Mouse (Mus musculus) intestine, embryonic 14.5 days (tissue): Measurements from ENCODE around the gene Asic2. TPM values are rescaled to one million over a fixed set of nuclear protein-coding genes. Genes with fewer than 3 reads are reported as not detected.

ENCODE experiments used
- ATAC-seq: fragments of 200-750 bp; cut with Nextera tagmentation; replicated peaks from 2 replicates; pipeline ENCODE4 v1.8.0; 2017; ENCODE audit warnings: low read depth, moderate number of reproducible peaks, moderate TSS enrichment, moderate library complexity; ENCODE audit not compliant: low FRiP score, low TSS enrichment
- DNase-seq: peaks from one replicate; pipeline ENCODE4 v3.0.0-alpha.2; 2018; ENCODE audit warnings: low spot score
- H3K27ac ChIP-seq: fragments of 300-500 bp; sonication (generic); 2 replicates; pipeline ENCODE4 v1.5.1; 2014; ENCODE audit warnings: low read depth, mild to moderate bottlenecking, control low read depth
- H3K27me3 ChIP-seq: fragments of 300-500 bp; sonication (generic); replicated peaks from 2 replicates; pipeline ENCODE4 v1.6.1; 2014; ENCODE audit warnings: low read length, control low read depth; ENCODE audit not compliant: control insufficient read depth, insufficient read depth
- H3K36me3 ChIP-seq: fragments of 300-500 bp; sonication (generic); 2 replicates; pipeline ENCODE4 v1.6.1; 2014; ENCODE audit warnings: low read length, control low read depth; ENCODE audit not compliant: control insufficient read depth, insufficient read depth
- H3K4me1 ChIP-seq: fragments of 300-500 bp; sonication (generic); replicated peaks from 2 replicates; pipeline ENCODE4 v1.6.1; 2014; ENCODE audit warnings: low read length, control low read depth, mixed read lengths; ENCODE audit not compliant: control insufficient read depth, insufficient read depth
- H3K4me2 ChIP-seq: fragments of 300-500 bp; sonication (generic); 2 replicates; pipeline ENCODE4 v1.6.1; 2014; ENCODE audit warnings: low read length
- H3K4me3 ChIP-seq: fragments of 300-500 bp; sonication (generic); 2 replicates; pipeline ENCODE4 v1.5.1; 2014; ENCODE audit warnings: low read depth, low read length, control low read depth, mixed read lengths
- H3K9ac ChIP-seq: fragments of 300-500 bp; sonication (generic); 2 replicates; pipeline ENCODE4 v1.6.1; 2014; ENCODE audit warnings: mild to moderate bottlenecking, low read length
- H3K9me3 ChIP-seq: fragments of 300-500 bp; sonication (generic); 2 replicates; pipeline ENCODE4 v1.6.1; 2016; ENCODE audit warnings: low read length, control low read depth; ENCODE audit not compliant: control insufficient read depth
- WGBS: fragments of 180-500 bp; shearing (Covaris S2); extraction: QIAGEN DNeasy Blood & Tissue Kit; methylation state at CpG from one replicate; pipeline ENCODE4 v1.1.7; 2014; 5-methylcytosine and 5-hydroxymethylcytosine counted together
- polyA plus RNA-seq: library from polyadenylated mRNA; unstranded; fragments of >200 nt; fragmentation: Nextera tagmentation; extraction: Ambion mirVana; gene quantifications from 2 replicates; pipeline ENCODE4 v1.2.1, GENCODE M21; 2014

Asic2 gene
- polyA plus RNA-seq, 1 experiment from 2014 or later, result 0.22 TPM

- no peak overlapping the region for H3K4me3 ChIP-seq
- H3K4me2 ChIP-seq, result no peak overlapping the region
- H3K27me3 ChIP-seq, result no peaks in the 10 kb centered on the region
- H3K36me3 ChIP-seq, result no peaks in the 10 kb centered on the region
- DNase-seq (no peak), ATAC-seq (no peak)
- H3K27ac ChIP-seq, result no peak overlapping the region
- 67% methylated on average over 4 of the region's 4 CpGs for WGBS
- H3K4me1 ChIP-seq, result no peaks in the 10 kb centered on the region
- H3K9ac ChIP-seq, result no peak overlapping the region
- H3K9me3 ChIP-seq, result no peaks in the 10 kb centered on the region
Measured at GRCm38 (mm10) chr11:81205471-81205870, 762.8 kb downstream of the Asic2 start.

GRCm38 (mm10) chr11:81202578-81202977 is 765.7 kb downstream of the Asic2 start:
- H3K9ac ChIP-seq, result no peak overlapping the region
- H3K4me2 ChIP-seq, result no peak overlapping the region
- WGBS, result 79% methylated on average over 5 of the region's 5 CpGs
- no peaks in the 10 kb centered on the region for H3K36me3 ChIP-seq
- no peaks in the 10 kb centered on the region for H3K27me3 ChIP-seq
- no peak overlapping the region for H3K27ac ChIP-seq
- no peaks in the 10 kb centered on the region for H3K4me1 ChIP-seq
- no peaks in the 10 kb centered on the region for H3K9me3 ChIP-seq
- H3K4me3 ChIP-seq, result no peak overlapping the region
- DNase-seq, result no peak
- no peak for ATAC-seq

DNA sequence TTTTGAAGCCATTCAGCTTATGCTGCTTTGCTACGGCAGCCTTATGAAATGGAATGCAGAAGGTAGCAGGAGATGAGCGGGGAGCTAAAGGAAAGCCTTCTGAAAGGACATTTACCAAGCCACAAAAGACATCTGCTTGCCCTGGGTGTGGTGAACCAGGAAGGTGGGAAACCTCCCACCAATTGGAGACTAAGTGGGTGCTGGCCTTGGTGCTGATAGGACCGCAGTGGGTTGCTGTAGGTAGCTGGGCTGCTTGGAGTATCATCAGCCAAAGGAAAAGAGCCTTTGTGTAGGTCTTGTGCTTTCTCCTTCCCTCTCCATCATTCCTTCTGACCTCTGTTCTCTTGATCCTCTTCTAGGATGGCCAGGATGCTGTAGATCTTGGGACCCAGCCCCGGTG is 774.4 kb downstream of the Asic2 start:
- no peaks in the 10 kb centered on the region for H3K27me3 ChIP-seq
- no peak overlapping the region for H3K27ac ChIP-seq
- no peak overlapping the region for H3K4me2 ChIP-seq
- H3K4me3 ChIP-seq, result no peak overlapping the region
- no peak for ATAC-seq
- H3K4me1 ChIP-seq, result no peaks in the 10 kb centered on the region
- H3K36me3 ChIP-seq, result no peaks in the 10 kb centered on the region
- peak; percentile 73 for DNase-seq
- 38% methylated on average over 4 of the region's 4 CpGs for WGBS
- no peak overlapping the region for H3K9ac ChIP-seq
- no peaks in the 10 kb centered on the region for H3K9me3 ChIP-seq

GRCm38 (mm10) chr11:81192155-81192554 is 776.1 kb downstream of the Asic2 start:
- Histone ChIP-seq H3K9me3 (no peaks in the 10 kb centered on the region), H3K9ac (no peak overlapping the region), H3K4me2 (no peak overlapping the region), H3K36me3 (no peaks in the 10 kb centered on the region), H3K4me3 (no peak overlapping the region), H3K4me1 (no peaks in the 10 kb centered on the region), H3K27ac (no peak overlapping the region), H3K27me3 (no peaks in the 10 kb centered on the region)
- DNase-seq (no peak), ATAC-seq (no peak)
- 81% methylated on average over 4 of the region's 4 CpGs for WGBS

- Histone ChIP-seq H3K36me3 (no peaks in the 10 kb centered on the region), H3K9ac (no peak overlapping the region), H3K4me1 (no peaks in the 10 kb centered on the region), H3K9me3 (no peaks in the 10 kb centered on the region), H3K4me2 (no peak overlapping the region), H3K27me3 (no peaks in the 10 kb centered on the region), H3K4me3 (no peak overlapping the region), H3K27ac (no peak overlapping the region)
- ATAC-seq (no peak), DNase-seq (no peak)
- 92% methylated on average over 6 of the region's 6 CpGs for WGBS
Measured at GRCm38 (mm10) chr11:81189103-81189502, 779.2 kb downstream of the Asic2 start.

- WGBS, result 84% methylated on average over 3 of the region's 3 CpGs
Measured at GRCm38 (mm10) chr11:81187851-81188250, 780.4 kb downstream of the Asic2 start.

GRCm38 (mm10) chr11:81184721-81185120 is 783.5 kb downstream of the Asic2 start:
- H3K4me2 ChIP-seq, result no peak overlapping the region
- H3K27ac ChIP-seq, result no peak overlapping the region
- H3K27me3 ChIP-seq, result no peaks in the 10 kb centered on the region
- no peaks in the 10 kb centered on the region for H3K36me3 ChIP-seq
- no peak overlapping the region for H3K4me3 ChIP-seq
- H3K4me1 ChIP-seq, result no peaks in the 10 kb centered on the region
- no peak for ATAC-seq
- H3K9ac ChIP-seq, result no peak overlapping the region
- no peak for DNase-seq
- H3K9me3 ChIP-seq, result no peaks in the 10 kb centered on the region
- 64% methylated on average over 7 of the region's 7 CpGs for WGBS

More at GRCm38 (mm10) chr11:81187851-81188250, 780.4 kb downstream of the Asic2 start:
- Histone ChIP-seq H3K9me3 (no peaks in the 10 kb centered on the region), H3K4me3 (no peak overlapping the region), H3K36me3 (no peaks in the 10 kb centered on the region), H3K27ac (no peak overlapping the region), H3K4me1 (no peaks in the 10 kb centered on the region), H3K9ac (no peak overlapping the region), H3K27me3 (no peaks in the 10 kb centered on the region), H3K4me2 (no peak overlapping the region)
- DNase-seq (no peak), ATAC-seq (no peak)

- Histone ChIP-seq H3K9ac (no peak overlapping the region), H3K9me3 (no peaks in the 10 kb centered on the region; the same call in 1 of the 2 replicates), H3K27ac (no peak overlapping the region), H3K27me3 (no peaks in the 10 kb centered on the region), H3K4me2 (no peak overlapping the region), H3K36me3 (no peaks in the 10 kb centered on the region), H3K4me1 (no peaks in the 10 kb centered on the region), H3K4me3 (no peak overlapping the region)
- 95% methylated on average over 2 of the region's 2 CpGs for WGBS
- ATAC-seq, result no peak
- no peak for DNase-seq
Measured at GRCm38 (mm10) chr11:81164890-81165289, 803.4 kb downstream of the Asic2 start.

DNA sequence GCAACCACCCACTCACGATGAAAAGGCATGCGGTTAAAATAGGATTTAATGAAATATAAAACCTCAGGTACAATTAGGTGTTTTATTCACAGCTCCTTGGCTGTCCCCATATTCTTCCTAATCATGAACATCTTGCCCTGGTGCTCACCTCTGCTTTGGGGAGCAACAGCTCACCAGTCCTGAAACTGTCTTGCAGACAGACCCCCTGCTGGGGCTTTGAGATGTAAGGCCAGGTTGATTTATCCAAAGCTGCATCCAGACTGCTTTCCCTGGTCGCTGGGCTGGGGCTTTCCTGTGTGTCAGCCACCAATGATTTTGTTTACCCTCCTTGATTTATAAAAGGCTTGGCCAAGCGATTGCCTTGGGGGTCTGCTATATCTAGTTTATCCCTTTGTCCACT is 805.2 kb downstream of the Asic2 start:
- WGBS, result 53% methylated on average over 4 of the region's 4 CpGs
- H3K36me3 ChIP-seq, result no peaks in the 10 kb centered on the region
- no peaks in the 10 kb centered on the region for H3K4me1 ChIP-seq
- no peaks in the 10 kb centered on the region; the same call in 1 of the 2 replicates for H3K9me3 ChIP-seq
- no peaks in the 10 kb centered on the region for H3K27me3 ChIP-seq
- DNase-seq (no peak), ATAC-seq (no peak)
- H3K27ac ChIP-seq, result no peak overlapping the region
- no peak overlapping the region for H3K4me2 ChIP-seq
- H3K4me3 ChIP-seq, result no peak overlapping the region
- no peak overlapping the region for H3K9ac ChIP-seq
